Mouse (Mus musculus): ENCODE results near the gene Gm17332.

GRCm38 (mm10) chr11:31195621-31196363, 13.5 kb upstream of the Gm17332 start:
- TF ChIP-seq CTCF (IDR thresholded peaks at IDR 0.05; ENCODE audit: low read depth) (no peak), EP300 (IDR thresholded peaks at IDR 0.05; ENCODE audit: low read depth) (no peak)

All from liver, postnatal 0 days (tissue).